Mouse (Mus musculus) olfactory bulb, adult 2 months (tissue): Measurements from ENCODE around the gene Cept1. TPM values are rescaled to one million over a fixed set of nuclear protein-coding genes. Genes with fewer than 3 reads are reported as not detected.

Experiments
- H3K27ac ChIP-seq: fragments of 200-500 bp; 2 replicates; pipeline ENCODE4 v1.5.1; 2012; ENCODE audit warnings: low read depth, low read length; ENCODE audit not compliant: insufficient read depth
- H3K4me1 ChIP-seq: fragments of 200-500 bp; 2 replicates; pipeline ENCODE4 v1.6.1; 2012; ENCODE audit warnings: low read length; ENCODE audit not compliant: control insufficient read depth, insufficient read depth
- H3K4me3 ChIP-seq: fragments of 200-500 bp; 2 replicates; pipeline ENCODE4 v1.5.1; 2012; ENCODE audit warnings: mild to moderate bottlenecking, low read depth, low read length, moderate library complexity; ENCODE audit not compliant: insufficient read depth
- CTCF ChIP-seq: fragments of 200-500 bp; IDR thresholded peaks from 2 replicates; pipeline ENCODE4 v1.5.1; 2012; ENCODE audit warnings: low read depth, mild to moderate bottlenecking, low read length, moderate library complexity; ENCODE audit not compliant: insufficient read depth
- POLR2A ChIP-seq: fragments of 200-500 bp; IDR thresholded peaks from 2 replicates; pipeline ENCODE4 v1.6.1; 2012; ENCODE audit warnings: mild to moderate bottlenecking, low read depth, low read length, moderate library complexity; ENCODE audit not compliant: insufficient read depth
- WGBS: fragments of 180-500 bp; shearing (Covaris S2); methylation state at CpG from one replicate; pipeline ENCODE4 v1.1.7; 2018; 5-methylcytosine and 5-hydroxymethylcytosine counted together
- polyA plus RNA-seq: library from polyadenylated mRNA; stranded (reverse); fragments of >200 nt; gene quantifications from 2 replicates; pipeline ENCODE4 v1.2.4, GENCODE M21; 2012; ENCODE audit warnings: low replicate concordance; ENCODE audit not compliant: missing spikeins, insufficient read depth, insufficient read length

Cept1 gene
- polyA plus RNA-seq, 1 experiment, result not detected

DNA sequence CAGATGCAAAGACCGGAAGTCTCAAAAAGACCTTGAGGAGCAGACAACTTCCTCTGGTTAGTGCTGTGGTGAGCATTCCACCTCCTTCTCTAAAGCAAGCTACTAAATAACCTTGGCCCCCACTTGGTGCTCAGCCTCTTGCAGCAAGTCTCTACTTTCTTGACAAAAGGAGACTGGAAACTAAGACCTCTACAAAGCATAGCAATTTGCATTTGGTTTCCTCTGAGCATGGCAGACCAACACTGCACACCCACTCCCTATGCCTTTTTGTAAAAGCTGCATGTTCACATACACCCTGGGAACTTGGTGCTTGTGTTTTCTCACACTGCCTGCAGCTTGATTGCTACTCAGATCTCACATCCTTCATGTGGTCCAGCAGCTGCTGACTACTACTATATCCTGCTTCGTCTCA, 85.5 kb downstream of the Cept1 start:
- Histone ChIP-seq H3K4me1 (no peaks in the 10 kb centered on the region), H3K4me3 (no peak overlapping the region), H3K27ac (no peak overlapping the region)
- 90% methylated on average over 2 of the region's 2 CpGs for WGBS
- no peak for TF ChIP-seq CTCF
- TF ChIP-seq POLR2A, result no peak

DNA sequence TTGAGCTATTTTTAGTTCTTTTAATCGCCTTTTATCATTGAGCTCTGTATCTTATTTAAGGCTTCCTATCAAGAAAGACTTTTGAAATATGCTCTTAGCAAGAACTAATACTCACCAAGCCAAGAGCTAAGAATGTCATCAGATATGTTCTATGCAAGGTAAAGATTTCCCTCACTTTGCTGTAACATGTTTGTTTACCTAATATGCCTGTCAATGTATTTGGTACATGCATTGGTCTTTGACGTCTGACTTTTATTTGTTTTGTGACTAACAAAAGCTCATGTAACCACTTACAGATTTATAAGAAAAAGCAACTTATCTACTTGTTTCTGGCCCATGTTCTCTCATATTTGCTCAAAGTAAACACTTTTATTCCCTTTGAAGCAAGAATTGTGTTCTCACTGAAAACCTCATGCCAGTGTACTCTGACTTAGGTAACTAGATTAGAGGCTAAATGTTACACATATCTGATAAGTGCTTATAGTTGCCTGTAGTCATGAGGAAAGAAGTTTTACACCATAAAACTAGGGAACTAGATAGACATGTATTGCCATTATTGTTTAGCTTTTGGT, 90.2 kb downstream of the Cept1 start:
- H3K4me1 ChIP-seq, result no peaks in the 10 kb centered on the region
- no peak for TF ChIP-seq POLR2A
- TF ChIP-seq CTCF, result no peak
- no peak overlapping the region for H3K27ac ChIP-seq
- WGBS, result 86% methylated on average over 2 of the region's 2 CpGs
- H3K4me3 ChIP-seq, result no peak overlapping the region

DNA sequence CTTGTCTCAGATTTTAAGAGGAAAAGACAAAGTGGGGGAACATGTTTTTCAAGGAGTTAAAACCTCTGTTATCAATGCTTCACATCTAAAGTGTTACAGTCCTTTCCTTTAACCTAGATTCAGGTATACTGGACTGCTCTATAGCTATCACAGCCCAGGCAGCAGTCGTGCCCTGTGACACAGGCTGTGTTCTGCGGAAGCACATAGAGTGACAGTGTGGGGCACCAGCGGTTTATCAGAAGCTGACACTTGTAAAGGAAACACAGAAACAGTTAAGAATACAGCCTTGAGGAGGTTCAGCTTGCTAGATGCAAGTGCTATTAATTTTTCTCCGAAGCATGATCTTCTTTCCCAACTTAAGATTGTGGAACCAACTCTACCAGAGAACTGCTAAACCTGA, 95.0 kb downstream of the Cept1 start:
- Histone ChIP-seq H3K4me3 (no peak overlapping the region), H3K27ac (no peak overlapping the region), H3K4me1 (no peaks in the 10 kb centered on the region)
- no peak for TF ChIP-seq CTCF
- TF ChIP-seq POLR2A, result no peak
- WGBS, result 80% methylated on average over 4 of the region's 4 CpGs

Other genes starting within 250 kb of the Cept1 start
- gene Chil6, start 141.6 kb downstream of the Cept1 start, polyA plus RNA-seq, result not detected in 2 replicates
- gene Dennd2d, start 65.4 kb downstream of the Cept1 start, polyA plus RNA-seq, result not detected in 2 replicates
- not detected in 2 replicates for gene Dram2, start within 50 bp of the Cept1 start, polyA plus RNA-seq
- gene Lrif1, start 137.2 kb upstream of the Cept1 start, polyA plus RNA-seq, result not detected in 2 replicates
- gene Cd53, start 242.3 kb upstream of the Cept1 start, polyA plus RNA-seq, result not detected in 2 replicates